Mouse (Mus musculus) kidney, postnatal 0 days (tissue): ENCODE measurements around the gene Runx1. TPM values are rescaled to one million over a fixed set of nuclear protein-coding genes. Genes with fewer than 3 reads are reported as not detected.

Experiments
- ATAC-seq: fragments of 200-750 bp; cut with Nextera tagmentation; replicated peaks from 2 replicates; pipeline ENCODE4 v1.8.0; 2017; ENCODE audit warnings: low read depth, moderate number of reproducible peaks, moderate TSS enrichment, moderate library complexity; ENCODE audit not compliant: low FRiP score
- DNase-seq: peaks from one replicate; pipeline ENCODE4 v3.0.0-alpha.2; 2016; ENCODE audit warnings: low spot score
- H3K27ac ChIP-seq: fragments of 300-500 bp; sonication (generic); 2 replicates; pipeline ENCODE4 v1.5.1; 2014; ENCODE audit warnings: mild to moderate bottlenecking
- H3K27me3 ChIP-seq: fragments of 300-500 bp; sonication (generic); 2 replicates; pipeline ENCODE4 v1.6.1; 2014; ENCODE audit warnings: low read length, mixed read lengths; ENCODE audit not compliant: insufficient read depth
- H3K36me3 ChIP-seq: fragments of 300-500 bp; sonication (generic); 2 replicates; pipeline ENCODE4 v1.6.1; 2014; ENCODE audit warnings: low read length, mixed read lengths; ENCODE audit not compliant: insufficient read depth
- H3K4me1 ChIP-seq: fragments of 300-500 bp; sonication (generic); replicated peaks from 2 replicates; pipeline ENCODE4 v1.6.1; 2014; ENCODE audit warnings: antibody characterized with exemption, low read length, mixed read lengths; ENCODE audit not compliant: insufficient read depth
- H3K4me2 ChIP-seq: fragments of 300-500 bp; sonication (generic); 2 replicates; pipeline ENCODE4 v1.6.1; 2014; ENCODE audit warnings: mild to moderate bottlenecking, low read length, moderate library complexity, mixed read lengths
- H3K4me3 ChIP-seq: fragments of 300-500 bp; sonication (generic); replicated peaks from 2 replicates; pipeline ENCODE4 v1.5.1; 2014; ENCODE audit warnings: low read depth, low read length
- H3K9ac ChIP-seq: fragments of 300-500 bp; sonication (generic); 2 replicates; pipeline ENCODE4 v1.6.1; 2014; ENCODE audit warnings: low read depth, low read length
- H3K9me3 ChIP-seq: fragments of 300-500 bp; sonication (generic); replicated peaks from 2 replicates; pipeline ENCODE4 v1.6.1; 2016; ENCODE audit warnings: low read length, inconsistent platforms, mixed read lengths
- CTCF ChIP-seq: IDR thresholded peaks from 2 replicates; pipeline ENCODE4 v1.5.1; 2016; ENCODE audit warnings: antibody characterized with exemption, low read depth, mild to moderate bottlenecking, moderate library complexity
- WGBS: fragments of 180-500 bp; shearing (Covaris S2); extraction: QIAGEN DNeasy Blood & Tissue Kit; methylation state at CpG from one replicate; pipeline ENCODE4 v1.1.7; 2014; 5-methylcytosine and 5-hydroxymethylcytosine counted together
- polyA plus RNA-seq: library from polyadenylated mRNA; unstranded; fragments of >200 nt; fragmentation: Nextera tagmentation; extraction: Ambion mirVana; gene quantifications from 2 replicates; pipeline ENCODE4 v1.2.1, GENCODE M21; 2015

Gene Runx1
- polyA plus RNA-seq, 1 experiment from 2014 or later = 1.6 TPM

GRCm38 (mm10) chr16:92803076-92803580, 22.8 kb downstream of the Runx1 start:
- no peaks in the 10 kb centered on the region for H3K36me3 ChIP-seq
- no peak overlapping the region for H3K4me3 ChIP-seq
- no peaks in the 10 kb centered on the region for H3K27me3 ChIP-seq
- WGBS = 87% methylated on average over 7 of the region's 7 CpGs
- H3K27ac ChIP-seq = no peak overlapping the region
- H3K9me3 ChIP-seq = no peaks in the 10 kb centered on the region
- H3K9ac ChIP-seq = no peak overlapping the region
- no peak for TF ChIP-seq CTCF
- no peaks in the 10 kb centered on the region for H3K4me1 ChIP-seq
- ATAC-seq = no peak
- no peak overlapping the region for H3K4me2 ChIP-seq
- DNase-seq = no peak

DNA sequence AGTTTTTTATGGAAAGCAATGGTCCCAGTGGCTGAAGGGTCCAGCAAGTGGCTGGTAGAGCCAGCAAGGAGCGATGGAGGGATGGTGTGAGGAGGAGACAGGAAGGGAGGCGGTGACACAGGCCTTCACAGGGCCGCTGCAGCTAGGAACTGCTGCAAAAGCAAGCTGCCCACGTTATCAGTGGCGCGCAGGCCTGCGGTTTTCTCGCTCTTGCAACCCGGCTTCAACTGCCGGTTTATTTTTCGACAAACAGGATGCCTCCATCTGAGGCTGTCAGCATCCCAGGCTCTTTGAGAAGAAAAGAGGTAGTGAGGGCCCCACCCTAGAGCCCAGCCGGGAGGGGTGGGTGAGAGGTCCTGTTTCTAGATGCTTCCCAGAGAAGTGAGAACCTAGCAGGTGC, 24.4 kb downstream of the Runx1 start:
- Histone ChIP-seq H3K9ac (no peak overlapping the region), H3K4me2 (no peak overlapping the region), H3K27ac (no peak overlapping the region), H3K27me3 (no peaks in the 10 kb centered on the region), H3K4me3 (no peak overlapping the region), H3K4me1 (no peaks in the 10 kb centered on the region), H3K36me3 (no peaks in the 10 kb centered on the region), H3K9me3 (no peaks in the 10 kb centered on the region)
- DNase-seq (no peak), ATAC-seq (no peak)
- no peak for TF ChIP-seq CTCF
- WGBS = 83% methylated on average over 12 of the region's 12 CpGs

DNA sequence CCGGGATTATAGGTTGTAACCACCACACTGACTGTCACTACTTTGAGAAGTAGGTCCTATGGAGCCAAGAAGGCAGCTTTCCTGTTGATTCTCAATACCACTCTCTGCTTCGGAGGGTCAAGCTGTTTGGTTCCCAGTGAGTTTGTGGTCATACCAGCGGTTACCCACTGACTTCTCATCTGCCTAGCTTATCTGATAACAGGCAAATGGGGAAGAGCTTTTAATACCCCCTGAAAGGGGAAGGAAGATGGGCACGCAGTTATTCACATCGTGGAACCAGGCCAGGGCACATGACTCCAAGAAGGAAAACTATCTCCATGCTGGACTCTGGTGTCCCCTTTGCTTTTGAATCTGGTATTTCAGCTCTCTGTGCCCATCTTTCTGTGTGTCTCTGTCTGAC, 25.1 kb downstream of the Runx1 start:
- no peak for DNase-seq
- 85% methylated on average over 5 of the region's 5 CpGs for WGBS

GRCm38 (mm10) chr16:92799940-92800339, 26.0 kb downstream of the Runx1 start:
- no peak overlapping the region for H3K4me2 ChIP-seq
- H3K9ac ChIP-seq = no peak overlapping the region
- no peaks in the 10 kb centered on the region for H3K4me1 ChIP-seq
- no peaks in the 10 kb centered on the region for H3K9me3 ChIP-seq
- no peaks in the 10 kb centered on the region for H3K27me3 ChIP-seq
- TF ChIP-seq CTCF = no peak
- DNase-seq (no peak), ATAC-seq (no peak)
- no peaks in the 10 kb centered on the region for H3K36me3 ChIP-seq
- WGBS = 91% methylated on average over 7 of the region's 7 CpGs
- no peak overlapping the region for H3K4me3 ChIP-seq
- H3K27ac ChIP-seq = no peak overlapping the region

More for the DNA sequence above, 25.1 kb downstream of the Runx1 start:
- no peak for ATAC-seq
- no peak overlapping the region for H3K4me3 ChIP-seq
- no peak for TF ChIP-seq CTCF
- H3K9ac ChIP-seq = no peak overlapping the region
- H3K4me1 ChIP-seq = no peaks in the 10 kb centered on the region
- H3K27ac ChIP-seq = no peak overlapping the region
- H3K9me3 ChIP-seq = no peaks in the 10 kb centered on the region
- H3K4me2 ChIP-seq = no peak overlapping the region
- H3K27me3 ChIP-seq = no peaks in the 10 kb centered on the region
- no peaks in the 10 kb centered on the region for H3K36me3 ChIP-seq

GRCm38 (mm10) chr16:92794197-92794596, 31.8 kb downstream of the Runx1 start:
- TF ChIP-seq CTCF = no peak
- Histone ChIP-seq H3K27me3 (no peaks in the 10 kb centered on the region), H3K9me3 (no peaks in the 10 kb centered on the region), H3K27ac (no peak overlapping the region), H3K36me3 (no peaks in the 10 kb centered on the region), H3K4me3 (no peak overlapping the region), H3K4me2 (no peak overlapping the region), H3K9ac (no peak overlapping the region), H3K4me1 (no peaks in the 10 kb centered on the region)
- DNase-seq (no peak), ATAC-seq (no peak)
- 41% methylated on average over 6 of the region's 6 CpGs for WGBS

GRCm38 (mm10) chr16:92793741-92794140, 32.2 kb downstream of the Runx1 start:
- Histone ChIP-seq H3K9me3 (no peaks in the 10 kb centered on the region), H3K4me1 (no peaks in the 10 kb centered on the region), H3K27me3 (no peaks in the 10 kb centered on the region), H3K9ac (no peak overlapping the region), H3K27ac (no peak overlapping the region), H3K36me3 (no peaks in the 10 kb centered on the region), H3K4me3 (no peak overlapping the region), H3K4me2 (no peak overlapping the region)
- DNase-seq (no peak), ATAC-seq (no peak)
- TF ChIP-seq CTCF = no peak
- WGBS = 73% methylated on average over 8 of the region's 8 CpGs

- DNase-seq (no peak), ATAC-seq (no peak)
- Histone ChIP-seq H3K4me2 (no peak overlapping the region), H3K9me3 (no peaks in the 10 kb centered on the region), H3K27me3 (no peaks in the 10 kb centered on the region), H3K36me3 (no peaks in the 10 kb centered on the region), H3K4me1 (no peaks in the 10 kb centered on the region), H3K9ac (no peak overlapping the region), H3K4me3 (no peak overlapping the region), H3K27ac (no peak overlapping the region)
- WGBS = 84% methylated on average over 4 of the region's 4 CpGs
- TF ChIP-seq CTCF = no peak
Measured at GRCm38 (mm10) chr16:92792905-92793304, 33.0 kb downstream of the Runx1 start.
